Mouse (Mus musculus): ENCODE data around the gene Nolc1.
"Not testable (repeated sequence)": the region's sequence is repeated elsewhere in the genome, so short reads cannot be mapped to it uniquely, and the experiment has no call there.

DNA sequence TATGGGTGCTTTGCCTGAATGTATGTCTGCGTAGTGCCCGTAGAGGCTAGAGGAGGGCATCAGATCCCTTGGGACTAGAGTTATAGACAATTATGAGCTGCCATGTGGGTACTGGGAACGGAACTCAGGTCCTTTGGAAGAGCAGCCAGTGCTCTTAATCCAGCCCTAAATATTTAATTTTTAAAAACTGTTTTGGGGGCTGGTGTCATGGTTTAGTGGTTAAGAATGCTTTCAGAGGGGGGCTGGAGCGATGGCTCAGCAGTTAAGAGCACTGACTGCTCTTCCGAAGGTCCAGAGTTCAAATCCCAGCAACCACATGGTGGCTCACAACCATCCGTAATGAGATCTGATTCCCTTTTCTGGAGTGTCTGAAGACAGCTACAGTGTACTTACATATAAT lies 54.1 kb downstream of the Nolc1 start:
- TF ChIP-seq CTCF (IDR thresholded peaks at IDR 0.05; ENCODE audit: low read depth, low read length); POLR2A (IDR thresholded peaks at IDR 0.05; ENCODE audit: extremely low read depth, insufficient read depth, low read length): not testable (repeated sequence)
